Mouse (Mus musculus): ENCODE measurements at regions not wholly inside any gene's neighbourhood (a gene's known extent, or its start where the extent isn't known, plus 50 kb on each side); places are given as distances from the start of the nearest gene placed in this dataset.

GRCm38 (mm10) chr14:15880146-15880545 lies 368.9 kb upstream of the Ngly1 start:
- no peak for TF ChIP-seq GATA1 (IDR thresholded peaks at IDR 0.05; ENCODE audit: borderline replicate concordance, low read length)
- no peak for TF ChIP-seq FLI1 (IDR thresholded peaks at IDR 0.05; ENCODE audit: low read length)
